Comparison of ENCODE assay signal across 9 mouse cellular contexts in genomic region chr8:11957046-11957783, GRCm38 (mm10).
DNase-seq lines count a peak whose midpoint lies in the region; ATAC-seq and TF ChIP-seq lines count a peak whose summit lies in the region.
"Had no signal": no experiment of that assay in that cellular context is flagged by ENCODE, and none has a peak within 500 bp of the region (broad histone marks: within the 10 kb centered on the region; RNA-seq: fewer than 3 reads in every experiment).

No protein-coding gene starts in this region.

- no peaks in the 10 kb centered on the region for H3K4me1 ChIP-seq in liver, postnatal 0 days (ENCODE audit: insufficient read depth)
- H3K4me1 ChIP-seq in liver, embryonic 12.5 days: no peaks in the 10 kb centered on the region
- no peaks in the 10 kb centered on the region for H3K4me1 ChIP-seq in hindbrain, embryonic 12.5 days
- no peaks in the 10 kb centered on the region for H3K4me1 ChIP-seq in neural tube, embryonic 15.5 days

- peak; percentile 67 for TF ChIP-seq CTCF in liver, postnatal 0 days (IDR thresholded peaks at IDR 0.05; ENCODE audit: low read depth)

- intact Hi-C loops in left cerebral cortex, postnatal 25 days (cut with DNase I): loop anchor here (1.0 to 2.0 kb wide), 2 partner anchors 607 to 650 kb away; no protein-coding TSS in a partner anchor

- no peak overlapping the region for H3K27ac ChIP-seq in liver, postnatal 0 days (ENCODE audit: low read depth)
- no peak overlapping the region for H3K27ac ChIP-seq in liver, embryonic 12.5 days
- no peak overlapping the region for H3K27ac ChIP-seq in hindbrain, embryonic 12.5 days
- no peak overlapping the region for H3K27ac ChIP-seq in neural tube, embryonic 15.5 days (replicated peaks)

- no peak overlapping the region for H3K4me3 ChIP-seq in liver, postnatal 0 days (ENCODE audit: low read depth, low read length)
- no peak overlapping the region for H3K4me3 ChIP-seq in liver, embryonic 12.5 days
- H3K4me3 ChIP-seq in hindbrain, embryonic 12.5 days: no peak overlapping the region
- H3K4me3 ChIP-seq in neural tube, embryonic 15.5 days (replicated peaks): no peak overlapping the region
- H3K4me3 ChIP-seq: erythroblast, embryonic 14.5 days had no signal

- H3K9ac ChIP-seq in liver, postnatal 0 days (replicated peaks): no peak overlapping the region
- H3K9ac ChIP-seq in liver, embryonic 12.5 days: no peak overlapping the region
- no peak overlapping the region for H3K9ac ChIP-seq in hindbrain, embryonic 12.5 days
- no peak overlapping the region for H3K9ac ChIP-seq in neural tube, embryonic 15.5 days (replicated peaks)

- no peak overlapping the region for H3K4me2 ChIP-seq in liver, postnatal 0 days (ENCODE audit: low read depth, low read length)
- no peak overlapping the region for H3K4me2 ChIP-seq in liver, embryonic 12.5 days
- no peak overlapping the region for H3K4me2 ChIP-seq in hindbrain, embryonic 12.5 days (replicated peaks)
- no peak overlapping the region for H3K4me2 ChIP-seq in neural tube, embryonic 15.5 days

- no peak for TF ChIP-seq EP300 in liver, postnatal 0 days (IDR thresholded peaks at IDR 0.05; ENCODE audit: low read depth)

- no peak for ATAC-seq in liver, postnatal 0 days
- no peak for ATAC-seq in liver, embryonic 12.5 days
- peak; percentile 66; the same call in 1 of the 2 replicates for ATAC-seq in hindbrain, embryonic 12.5 days (ENCODE audit: low FRiP score)
- peak; percentile 28; the same call in 1 of the 2 replicates for ATAC-seq in neural tube, embryonic 15.5 days (ENCODE audit: low FRiP score)

- no peak for DNase-seq in liver, postnatal 0 days
- peak; percentile 13 for DNase-seq in WW6 (ENCODE audit: low read depth, low spot score)
- DNase-seq in embryo, embryonic 10 days (ENCODE audit: low spot score): peak; percentile 72
- peak; percentile 66 to 78 for DNase-seq in left cerebral cortex, postnatal 25 days (ENCODE audit: low spot score in 2 of 2)
- no peak for DNase-seq in spleen, adult 18-20 months

- 69% methylated on average over 7 of the region's 7 CpGs for WGBS in liver, postnatal 0 days (ENCODE audit: insufficient replicate concordance)
- 54% methylated on average over 7 of the region's 7 CpGs for WGBS in liver, embryonic 12.5 days (ENCODE audit: insufficient replicate concordance)
- WGBS in hindbrain, embryonic 12.5 days: 68% methylated on average over 7 of the region's 7 CpGs
- 69% methylated on average over 7 of the region's 7 CpGs for WGBS in neural tube, embryonic 15.5 days

- no peaks in the 10 kb centered on the region for H3K36me3 ChIP-seq in liver, postnatal 0 days (replicated peaks; ENCODE audit: insufficient read depth, low read length)
- H3K36me3 ChIP-seq in liver, embryonic 12.5 days: no peaks in the 10 kb centered on the region
- H3K36me3 ChIP-seq in hindbrain, embryonic 12.5 days: no peaks in the 10 kb centered on the region
- H3K36me3 ChIP-seq in neural tube, embryonic 15.5 days: no peaks in the 10 kb centered on the region

- H3K27me3 ChIP-seq in liver, postnatal 0 days (ENCODE audit: insufficient read depth, low read length): peaks cover 5% of the 10 kb centered on the region; the same call in 1 of the 2 replicates
- H3K27me3 ChIP-seq in liver, embryonic 12.5 days (replicated peaks): peaks cover 7% of the 10 kb centered on the region; the same call in 1 of the 2 replicates
- peaks cover 4% of the 10 kb centered on the region; the same call in 1 of the 2 replicates for H3K27me3 ChIP-seq in hindbrain, embryonic 12.5 days
- peaks cover 27% of the 10 kb centered on the region for H3K27me3 ChIP-seq in neural tube, embryonic 15.5 days (replicated peaks)

- no peaks in the 10 kb centered on the region for H3K9me3 ChIP-seq in liver, postnatal 0 days (ENCODE audit: low read length)
- H3K9me3 ChIP-seq in liver, embryonic 12.5 days (replicated peaks): no peaks in the 10 kb centered on the region
- no peaks in the 10 kb centered on the region for H3K9me3 ChIP-seq in hindbrain, embryonic 12.5 days (replicated peaks)
- no peaks in the 10 kb centered on the region for H3K9me3 ChIP-seq in neural tube, embryonic 15.5 days (replicated peaks)

Comparison
In these comparisons a context has a peak if more than half of its experiments do, and no peak if none do; other contexts are left out.
1. ATAC-seq: peak in hindbrain, embryonic 12.5 days (single experiment) and neural tube, embryonic 15.5 days (single experiment); none in liver, postnatal 0 days (single experiment) and liver, embryonic 12.5 days (single experiment).
2. DNase-seq: peak in WW6 (single experiment), embryo, embryonic 10 days (single experiment) and left cerebral cortex, postnatal 25 days (2 of 2); none in liver, postnatal 0 days (single experiment) and spleen, adult 18-20 months (0 of 2).